Mouse (Mus musculus) forebrain, embryonic 11.5 days (tissue): ENCODE results near the gene AI837181. TPM values are rescaled to one million over a fixed set of nuclear protein-coding genes. Genes with fewer than 3 reads are reported as not detected.

ENCODE experiments used
- ATAC-seq: fragments of 200-750 bp; cut with Nextera tagmentation; replicated peaks from 2 replicates; pipeline ENCODE4 v1.8.0; 2017; ENCODE audit warnings: moderate TSS enrichment; ENCODE audit not compliant: low FRiP score
- DNase-seq: peaks from one replicate; pipeline ENCODE4 v3.0.0-alpha.2; 2017; ENCODE audit warnings: low spot score
- H3K27ac ChIP-seq: fragments of 300-500 bp; sonication (generic); 2 replicates; pipeline ENCODE4 v1.5.1; 2014; ENCODE audit warnings: low read depth, low read length
- H3K27me3 ChIP-seq: fragments of 300-500 bp; sonication (generic); 2 replicates; pipeline ENCODE4 v1.6.1; 2014; ENCODE audit warnings: mild to moderate bottlenecking, low read length, mixed read lengths; ENCODE audit not compliant: control insufficient read depth, insufficient read depth
- H3K36me3 ChIP-seq: fragments of 300-500 bp; sonication (generic); 2 replicates; pipeline ENCODE4 v1.6.1; 2014; ENCODE audit warnings: mild to moderate bottlenecking, low read length, moderate library complexity, mixed read lengths; ENCODE audit not compliant: control insufficient read depth, insufficient read depth
- H3K4me1 ChIP-seq: fragments of 300-500 bp; sonication (generic); replicated peaks from 2 replicates; pipeline ENCODE4 v1.6.1; 2014; ENCODE audit warnings: low read length, mixed read lengths; ENCODE audit not compliant: control insufficient read depth, insufficient read depth
- H3K4me2 ChIP-seq: fragments of 300-500 bp; sonication (generic); 2 replicates; pipeline ENCODE4 v1.6.1; 2014; ENCODE audit warnings: low read depth, mild to moderate bottlenecking, low read length, moderate library complexity, mixed read lengths; ENCODE audit not compliant: severe bottlenecking
- H3K4me3 ChIP-seq: fragments of 300-500 bp; sonication (generic); 2 replicates; pipeline ENCODE4 v1.5.1; 2014; ENCODE audit warnings: low read depth, low read length
- H3K9ac ChIP-seq: fragments of 300-500 bp; sonication (generic); 2 replicates; pipeline ENCODE4 v1.6.1; 2014; ENCODE audit warnings: low read length
- H3K9me3 ChIP-seq: fragments of 300-500 bp; sonication (generic); 2 replicates; pipeline ENCODE4 v1.6.1; 2016; ENCODE audit warnings: low read length, mixed read lengths; ENCODE audit not compliant: control insufficient read depth
- WGBS: fragments of 180-500 bp; shearing (Covaris S2); extraction: QIAGEN DNeasy Blood & Tissue Kit; methylation state at CpG from one replicate; pipeline ENCODE4 v1.1.7; 2014; 5-methylcytosine and 5-hydroxymethylcytosine counted together
- polyA plus RNA-seq: library from polyadenylated mRNA; unstranded; fragments of >200 nt; fragmentation: Nextera tagmentation; extraction: Ambion mirVana; gene quantifications from 2 replicates; pipeline ENCODE4 v1.2.1, GENCODE M21; 2014

Gene AI837181
- polyA plus RNA-seq, 1 experiment from 2014 or later = 34.6 TPM

GRCm38 (mm10) chr19:5444954-5445353 lies 20.0 kb downstream of the AI837181 start:
- Histone ChIP-seq H3K27ac (no peak overlapping the region), H3K4me3 (no peak overlapping the region), H3K9ac (no peak overlapping the region), H3K4me2 (no peak overlapping the region), H3K27me3 (peaks cover 33% of the 10 kb centered on the region), H3K4me1 (peaks cover 13% of the 10 kb centered on the region), H3K36me3 (no peaks in the 10 kb centered on the region), H3K9me3 (no peaks in the 10 kb centered on the region; the same call in 1 of the 2 replicates)
- no peak for DNase-seq
- no peak for ATAC-seq
- WGBS = 39% methylated on average over 7 of the region's 7 CpGs

DNA sequence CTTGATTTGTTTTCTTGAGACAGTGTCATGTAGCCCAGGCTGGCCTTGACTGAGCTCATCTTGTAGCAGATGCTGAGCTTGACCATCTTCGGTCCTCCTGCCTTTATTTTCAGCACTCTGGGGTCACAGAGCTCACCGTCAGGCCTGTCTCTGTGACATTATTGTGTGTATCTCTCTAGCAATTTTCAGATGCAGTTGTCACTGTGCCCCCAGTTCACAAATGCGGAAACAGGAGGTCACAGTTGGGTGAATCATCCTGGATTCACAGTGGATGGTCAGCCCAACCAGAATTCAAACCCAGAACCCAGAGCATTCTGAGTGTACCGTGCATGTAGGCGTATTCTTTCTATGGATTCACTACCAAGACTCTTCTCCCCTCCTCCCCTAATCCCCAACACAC lies 20.8 kb downstream of the AI837181 start:
- ATAC-seq = no peak
- H3K4me2 ChIP-seq = no peak overlapping the region
- whole genome bisulfite sequencing = 84% methylated on average over 5 of the region's 5 CpGs
- no peaks in the 10 kb centered on the region for H3K9me3 ChIP-seq
- H3K27me3 ChIP-seq = peaks cover 36% of the 10 kb centered on the region
- H3K36me3 ChIP-seq = no peaks in the 10 kb centered on the region
- DNase-seq = no peak
- peaks cover 13% of the 10 kb centered on the region for H3K4me1 ChIP-seq
- H3K4me3 ChIP-seq = no peak overlapping the region
- no peak overlapping the region for H3K9ac ChIP-seq
- no peak overlapping the region for H3K27ac ChIP-seq

- Histone ChIP-seq H3K27ac (no peak within 1 kb of the TSS), H3K4me2 (peak within 1 kb of the TSS; percentile 97), H3K4me1 (peaks cover 13% of the 10 kb centered on the region), H3K4me3 (peak within 1 kb of the TSS; percentile 50), H3K9me3 (no peaks in the 10 kb centered on the region), H3K27me3 (peaks cover 36% of the 10 kb centered on the region), H3K36me3 (no peaks in the 10 kb centered on the region), H3K9ac (peak within 1 kb of the TSS; percentile 45; the same call in 1 of the 2 replicates)
- WGBS = under 1% methylated on average over 70 of the region's 70 CpGs
- peak; percentile 83 for DNase-seq
- peak; percentile 63; the same call in 1 of the 2 replicates for ATAC-seq
These were observed 22.8 kb downstream of the AI837181 start, which contains the start of gene Fosl1 for GRCm38 (mm10) chr19:5447515-5448353. Gene Fosl1, plus strand, starts transcription at chr19:5447547.

- Histone ChIP-seq H3K9ac (no peak overlapping the region), H3K4me1 (peaks cover 13% of the 10 kb centered on the region), H3K4me3 (peak overlapping the region; percentile 50; the same call in 1 of the 2 replicates), H3K27me3 (peaks cover 36% of the 10 kb centered on the region), H3K27ac (no peak overlapping the region), H3K9me3 (no peaks in the 10 kb centered on the region), H3K36me3 (no peaks in the 10 kb centered on the region), H3K4me2 (peak overlapping the region; percentile 97)
- ATAC-seq = no peak
- WGBS = 7% methylated on average over 35 of the region's 36 CpGs
- no peak for DNase-seq
These were observed 23.6 kb downstream of the AI837181 start for GRCm38 (mm10) chr19:5448354-5449150.

DNA sequence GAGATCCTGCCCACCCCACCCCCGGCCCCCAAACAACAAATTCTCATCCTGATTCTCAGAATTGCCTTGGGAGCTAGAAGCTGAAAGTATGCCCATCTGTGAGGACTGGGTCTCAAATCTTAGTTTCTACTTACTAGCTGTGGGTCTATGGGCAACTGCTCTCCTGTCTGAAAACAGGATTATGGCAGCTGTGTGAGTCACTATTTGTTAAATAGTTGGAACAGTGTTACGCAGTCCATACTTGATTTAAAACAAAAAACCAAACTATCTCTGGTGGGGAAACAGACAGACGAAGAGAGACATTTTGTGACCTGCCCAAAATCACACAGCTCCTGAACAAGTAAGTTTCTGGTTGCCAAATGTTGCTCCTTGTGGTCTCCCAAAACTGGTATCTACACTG lies 24.7 kb downstream of the AI837181 start:
- peaks cover 36% of the 10 kb centered on the region for H3K27me3 ChIP-seq
- ATAC-seq = no peak

GRCm38 (mm10) chr19:5451766-5452165 lies 26.8 kb downstream of the AI837181 start:
- Histone ChIP-seq H3K4me1 (peaks cover 26% of the 10 kb centered on the region), H3K4me2 (no peak overlapping the region), H3K9ac (no peak overlapping the region), H3K9me3 (no peaks in the 10 kb centered on the region), H3K4me3 (no peak overlapping the region), H3K27ac (no peak overlapping the region), H3K27me3 (peaks cover 33% of the 10 kb centered on the region), H3K36me3 (no peaks in the 10 kb centered on the region)
- ATAC-seq (no peak), DNase-seq (no peak)
- WGBS = 71% methylated on average over 6 of the region's 6 CpGs

More for the DNA sequence above, 24.7 kb downstream of the AI837181 start:
- Histone ChIP-seq H3K9ac (no peak overlapping the region), H3K9me3 (no peaks in the 10 kb centered on the region), H3K4me2 (no peak overlapping the region), H3K27ac (no peak overlapping the region), H3K36me3 (no peaks in the 10 kb centered on the region), H3K4me3 (no peak overlapping the region), H3K4me1 (peaks cover 13% of the 10 kb centered on the region)
- WGBS = 93% methylated on average over 3 of the region's 3 CpGs
- DNase-seq = no peak

- Histone ChIP-seq H3K4me3 (no peak overlapping the region), H3K27ac (no peak overlapping the region), H3K27me3 (peaks cover 8% of the 10 kb centered on the region; the same call in 1 of the 2 replicates), H3K36me3 (no peaks in the 10 kb centered on the region), H3K4me1 (peaks cover 16% of the 10 kb centered on the region; the same call in 1 of the 2 replicates), H3K9ac (no peak overlapping the region), H3K4me2 (peak overlapping the region; percentile 99), H3K9me3 (no peaks in the 10 kb centered on the region)
- ATAC-seq (no peak), DNase-seq (no peak)
- WGBS = 87% methylated on average over 12 of the region's 12 CpGs
These were observed 30.1 kb downstream of the AI837181 start for GRCm38 (mm10) chr19:5455037-5455436.

DNA sequence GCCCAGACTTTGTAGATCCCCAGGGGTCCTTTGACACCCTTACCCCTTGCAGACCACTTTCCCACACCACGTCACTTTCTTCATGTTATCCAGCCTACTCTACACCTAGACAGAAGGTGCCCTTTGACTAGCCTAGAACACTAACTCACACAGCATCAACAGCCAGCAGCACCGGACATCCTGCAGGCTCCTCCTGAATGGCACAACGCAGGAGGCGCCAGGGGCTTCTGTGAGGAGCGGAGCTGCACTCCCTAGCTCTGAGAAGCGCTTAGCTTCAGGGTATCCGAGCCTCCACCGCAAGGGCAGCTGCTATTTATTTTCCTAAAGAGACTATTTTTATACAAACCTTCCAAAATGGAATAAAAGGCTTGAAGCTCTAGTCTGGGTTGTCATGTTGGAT lies 30.6 kb downstream of the AI837181 start:
- 62% methylated on average over 8 of the region's 8 CpGs for WGBS
- Histone ChIP-seq H3K27ac (no peak overlapping the region), H3K9me3 (no peaks in the 10 kb centered on the region), H3K4me3 (peak overlapping the region; percentile 77; the same call in 1 of the 2 replicates), H3K36me3 (no peaks in the 10 kb centered on the region), H3K4me1 (peaks cover 16% of the 10 kb centered on the region; the same call in 1 of the 2 replicates), H3K4me2 (peak overlapping the region; percentile 99), H3K9ac (no peak overlapping the region; the same call in 1 of the 2 replicates), H3K27me3 (peaks cover 6% of the 10 kb centered on the region; the same call in 1 of the 2 replicates)
- DNase-seq (no peak), ATAC-seq (no peak)
